In genomic region chr2:165316204-165316603, GRCm38 (mm10) we compare ENCODE assay signal across 13 mouse cellular contexts. TPM values are rescaled to one million over a fixed set of nuclear protein-coding genes. Genes with fewer than 3 reads are reported as not detected.
A peak's percentile ranks its signal among the peaks of the same experiment; 100 is the strongest.
DNase-seq lines count a peak whose midpoint lies in the region; ATAC-seq and TF ChIP-seq lines count a peak whose summit lies in the region.
"Had no signal": no experiment of that assay in that cellular context is flagged by ENCODE, and none has a peak within 500 bp of the region (broad histone marks: within the 10 kb centered on the region; RNA-seq: fewer than 3 reads in every experiment).

No protein-coding gene starts in this region.

- peak overlapping the region; percentile 30; the same call in 1 of the 2 replicates for H3K27ac ChIP-seq in spleen, adult 2 months (ENCODE audit: insufficient read depth, low read length)
- H3K27ac ChIP-seq in forebrain, postnatal 0 days (ENCODE audit: low read depth, low read length): peak overlapping the region; percentile 82
- peak overlapping the region; percentile 92 for H3K27ac ChIP-seq in midbrain, embryonic 11.5 days (ENCODE audit: low read depth, low read length)
- peak overlapping the region; percentile 59; the same call in 1 of the 2 replicates for H3K27ac ChIP-seq in stomach, embryonic 15.5 days

- no peaks in the 10 kb centered on the region for H3K27me3 ChIP-seq in spleen, adult 2 months (ENCODE audit: control insufficient read depth, insufficient read depth, low read length)
- H3K27me3 ChIP-seq in forebrain, postnatal 0 days (ENCODE audit: insufficient read depth, low read length): no peaks in the 10 kb centered on the region
- peaks cover 13% of the 10 kb centered on the region for H3K27me3 ChIP-seq in midbrain, embryonic 11.5 days (ENCODE audit: control insufficient read depth, insufficient read depth, low read length)
- H3K27me3 ChIP-seq in stomach, embryonic 15.5 days (replicated peaks): no peaks in the 10 kb centered on the region
- H3K27me3 ChIP-seq: heart, embryonic 15.5 days had no signal

- peaks cover 19% of the 10 kb centered on the region; the same call in 1 of the 2 replicates for H3K4me1 ChIP-seq in spleen, adult 2 months (ENCODE audit: control insufficient read depth, insufficient read depth, insufficient read length)
- H3K4me1 ChIP-seq in forebrain, postnatal 0 days (ENCODE audit: insufficient read depth): peaks cover 27% of the 10 kb centered on the region
- peaks cover 51% of the 10 kb centered on the region for H3K4me1 ChIP-seq in midbrain, embryonic 11.5 days (ENCODE audit: control insufficient read depth, insufficient read depth, low read length)
- peaks cover 35% of the 10 kb centered on the region for H3K4me1 ChIP-seq in stomach, embryonic 15.5 days

- no peak for TF ChIP-seq POLR2A in spleen, adult 2 months (IDR thresholded peaks at IDR 0.05; ENCODE audit: low read depth, low read length)

- DNase-seq in spleen, adult 2 months (ENCODE audit: low read depth in 1 of 2, low spot score in 2 of 2): no peak
- no peak for DNase-seq in spleen, adult 18-20 months
- DNase-seq in forebrain, postnatal 0 days: no peak
- peak; percentile 87 for DNase-seq in midbrain, embryonic 11.5 days (ENCODE audit: low spot score, missing footprints)
- DNase-seq in embryo, embryonic 10 days (ENCODE audit: low spot score): no peak
- DNase-seq in layer of hippocampus, adult 9-10 months (ENCODE audit: low spot score): no peak
- DNase-seq: cerebellum, adult 8-10 months had no signal

- no peaks in the 10 kb centered on the region for H3K9me3 ChIP-seq in forebrain, postnatal 0 days (ENCODE audit: low read length)
- H3K9me3 ChIP-seq in midbrain, embryonic 11.5 days (ENCODE audit: control insufficient read depth, low read length): no peaks in the 10 kb centered on the region
- H3K9me3 ChIP-seq in stomach, embryonic 15.5 days: no peaks in the 10 kb centered on the region
- H3K9me3 ChIP-seq: G1E; heart, embryonic 15.5 days had no signal

- 80% methylated on average over 10 of the region's 10 CpGs for WGBS in spleen, adult 2 months
- WGBS in forebrain, postnatal 0 days: 51% methylated on average over 10 of the region's 10 CpGs
- 31% methylated on average over 10 of the region's 10 CpGs for WGBS in midbrain, embryonic 11.5 days
- WGBS in stomach, embryonic 15.5 days: 48% methylated on average over 10 of the region's 10 CpGs

- H3K4me3 ChIP-seq in spleen, adult 2 months (ENCODE audit: extremely low read depth, insufficient read depth, insufficient read length): no peak overlapping the region
- H3K4me3 ChIP-seq in forebrain, postnatal 0 days (ENCODE audit: low read depth, low read length): no peak overlapping the region
- no peak overlapping the region for H3K4me3 ChIP-seq in midbrain, embryonic 11.5 days (ENCODE audit: low read depth, low read length)
- H3K4me3 ChIP-seq in stomach, embryonic 15.5 days (replicated peaks): no peak overlapping the region
- H3K4me3 ChIP-seq: heart, embryonic 15.5 days had no signal

- TF ChIP-seq CTCF in spleen, adult 2 months (IDR thresholded peaks at IDR 0.05; ENCODE audit: extremely low read depth, insufficient read depth, insufficient read length, insufficient replicate concordance): no peak
- no peak for TF ChIP-seq CTCF in forebrain, postnatal 0 days (IDR thresholded peaks at IDR 0.05; ENCODE audit: low read depth)

- H3K36me3 ChIP-seq in spleen, adult 2 months (ENCODE audit: control insufficient read depth, insufficient read depth, low read length): peaks cover 19% of the 10 kb centered on the region
- H3K36me3 ChIP-seq in forebrain, postnatal 0 days (ENCODE audit: insufficient read depth): peaks cover 44% of the 10 kb centered on the region
- H3K36me3 ChIP-seq in midbrain, embryonic 11.5 days (ENCODE audit: control insufficient read depth, insufficient read depth, low read length): peaks cover 9% of the 10 kb centered on the region
- H3K36me3 ChIP-seq in stomach, embryonic 15.5 days: peaks cover 36% of the 10 kb centered on the region

- H3K9ac ChIP-seq in forebrain, postnatal 0 days: peak overlapping the region; percentile 37
- H3K9ac ChIP-seq in midbrain, embryonic 11.5 days (ENCODE audit: low read length): peak overlapping the region; percentile 56
- H3K9ac ChIP-seq in stomach, embryonic 15.5 days: no peak overlapping the region
- H3K9ac ChIP-seq: heart, embryonic 15.5 days had no signal

- ATAC-seq in forebrain, postnatal 0 days: 0 out of 2 replicates have a peak, but pooled peaks have one; percentile 3
- ATAC-seq in midbrain, embryonic 11.5 days (ENCODE audit: low FRiP score): no peak
- ATAC-seq in stomach, embryonic 15.5 days (ENCODE audit: insufficient read depth, low FRiP score, low read depth): no peak
- ATAC-seq in erythroblast, adult 5-6 weeks (replicated peaks; ENCODE audit: low FRiP score, poor library complexity, severe bottlenecking): no peak

- no peak overlapping the region for H3K4me2 ChIP-seq in forebrain, postnatal 0 days (ENCODE audit: low read depth)
- H3K4me2 ChIP-seq in midbrain, embryonic 11.5 days: peak overlapping the region; percentile 26
- no peak overlapping the region for H3K4me2 ChIP-seq in stomach, embryonic 15.5 days
- H3K4me2 ChIP-seq: heart, embryonic 15.5 days had no signal

RNA-seq across cellular contexts. Expression of gene Elmo2, which starts 10.1 kb away (rescaled TPM):
- polyA plus RNA-seq in spleen, adult 2 months (2012; rRNA removed): 62.3 and 91.0 TPM in 2 replicates
- total RNA-seq in forebrain, postnatal 0 days (2014; rRNA removed): 78.8 and 80.9 TPM in 2 replicates
- 68.6 and 84.5 TPM in 2 replicates for polyA plus RNA-seq in forebrain, postnatal 0 days (2015; fragmentation: Nextera tagmentation; extraction: Ambion mirVana)
- polyA plus RNA-seq in midbrain, embryonic 11.5 days (2014; fragmentation: Nextera tagmentation; extraction: Ambion mirVana): 79.9 and 83.1 TPM in 2 replicates
- polyA plus RNA-seq in stomach, embryonic 15.5 days (2015; fragmentation: Nextera tagmentation; extraction: Ambion mirVana): 53.2 and 56.2 TPM in 2 replicates
- 15.8 and 15.9 TPM in 2 replicates for total RNA-seq in erythroblast, adult 5-6 weeks (2015; ENCODE audit: low replicate concordance)
- 5.6 and 9.4 TPM in 2 replicates for total RNA-seq in erythroblast, adult 5-6 weeks (2017; ENCODE audit: low replicate concordance)

RNA-seq across cellular contexts. Expression of gene Slc35c2, which starts 28.5 kb away (rescaled TPM):
- polyA plus RNA-seq in spleen, adult 2 months (2012; rRNA removed): 77.7 and 99.2 TPM in 2 replicates
- 66.9 and 85.8 TPM in 2 replicates for total RNA-seq in forebrain, postnatal 0 days (2014; rRNA removed)
- polyA plus RNA-seq in forebrain, postnatal 0 days (2015; fragmentation: Nextera tagmentation; extraction: Ambion mirVana): 62.7 and 65.8 TPM in 2 replicates
- 49.5 and 49.7 TPM in 2 replicates for polyA plus RNA-seq in midbrain, embryonic 11.5 days (2014; fragmentation: Nextera tagmentation; extraction: Ambion mirVana)
- polyA plus RNA-seq in stomach, embryonic 15.5 days (2015; fragmentation: Nextera tagmentation; extraction: Ambion mirVana): 60.5 and 71.8 TPM in 2 replicates
- 22.6 and 34.2 TPM in 2 replicates for total RNA-seq in erythroblast, adult 5-6 weeks (2015; ENCODE audit: low replicate concordance)
- 10.0 and 14.6 TPM in 2 replicates for total RNA-seq in erythroblast, adult 5-6 weeks (2017; ENCODE audit: low replicate concordance)

RNA-seq across cellular contexts. Expression of gene Zfp663, which starts 52.3 kb away (rescaled TPM):
- polyA plus RNA-seq in spleen, adult 2 months (2012; rRNA removed): 0.13 TPM in 1 of 2 replicates, not detected in the other
- total RNA-seq in forebrain, postnatal 0 days (2014; rRNA removed): 3.2 and 14.4 TPM in 2 replicates
- 2.1 and 3.3 TPM in 2 replicates for polyA plus RNA-seq in forebrain, postnatal 0 days (2015; fragmentation: Nextera tagmentation; extraction: Ambion mirVana)
- polyA plus RNA-seq in midbrain, embryonic 11.5 days (2014; fragmentation: Nextera tagmentation; extraction: Ambion mirVana): 9.0 and 10.1 TPM in 2 replicates
- polyA plus RNA-seq in stomach, embryonic 15.5 days (2015; fragmentation: Nextera tagmentation; extraction: Ambion mirVana): 0.64 and 0.66 TPM in 2 replicates
- not detected in 2 replicates for total RNA-seq in erythroblast, adult 5-6 weeks (2015; ENCODE audit: low replicate concordance)
- not detected in 2 replicates for total RNA-seq in erythroblast, adult 5-6 weeks (2017; ENCODE audit: low replicate concordance)
- polyA plus RNA-seq: G1E; large intestine, adult 2 months; liver, embryonic 16.5 days had no signal

Comparison
In these comparisons a context has a peak if more than half of its experiments do, and no peak if none do; other contexts are left out.
1. H3K27ac ChIP-seq: peak in every context shown above with its lines; median percentile 92 in midbrain, embryonic 11.5 days; 82 in forebrain, postnatal 0 days; 59 in stomach, embryonic 15.5 days; 30 in spleen, adult 2 months.